Mouse (Mus musculus) left cerebral cortex, adult 6 months (tissue): ENCODE results near the gene Olfr1167. TPM values are rescaled to one million over a fixed set of nuclear protein-coding genes. Genes with fewer than 3 reads are reported as not detected.

Experiments
- long read RNA-seq, 2 experiments: library from polyadenylated mRNA; unstranded; transcript quantifications; one replicate each; pipeline ENCODE4 v2.0.0; 2019 to 2020
- polyA plus RNA-seq: library from polyadenylated mRNA; unstranded; fragments of <200 nt; fragmentation: Nextera tagmentation; gene quantifications from 2 replicates; pipeline ENCODE4 v1.2.3, GENCODE M21; 2021

Gene Olfr1167
- polyA plus RNA-seq: not detected in 2 replicates
- long read RNA-seq, experiment 1: 0 reads
- long read RNA-seq, experiment 2: 0 reads

DNA sequence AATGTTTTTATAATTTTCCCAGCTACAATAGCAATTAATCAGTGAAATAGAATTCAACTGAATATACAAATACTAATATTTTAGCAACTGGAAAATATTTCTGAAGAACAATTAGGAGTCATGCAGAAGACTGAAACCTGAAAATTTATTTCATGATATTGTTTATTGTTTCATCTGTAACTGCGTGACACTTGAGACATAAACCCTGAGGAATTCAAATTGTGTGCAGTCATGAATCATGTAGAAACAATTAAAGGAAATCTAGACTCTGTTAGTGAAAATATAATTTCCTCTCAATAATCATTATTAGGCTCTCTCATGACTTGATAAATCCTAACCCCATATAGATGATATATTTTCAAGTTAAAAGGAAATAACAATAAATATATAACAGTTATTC is at the start of gene Olfr1167:
Gene Olfr1167, minus strand, starts transcription at position 101 of the 400 bp plus-strand sequence.

DNA sequence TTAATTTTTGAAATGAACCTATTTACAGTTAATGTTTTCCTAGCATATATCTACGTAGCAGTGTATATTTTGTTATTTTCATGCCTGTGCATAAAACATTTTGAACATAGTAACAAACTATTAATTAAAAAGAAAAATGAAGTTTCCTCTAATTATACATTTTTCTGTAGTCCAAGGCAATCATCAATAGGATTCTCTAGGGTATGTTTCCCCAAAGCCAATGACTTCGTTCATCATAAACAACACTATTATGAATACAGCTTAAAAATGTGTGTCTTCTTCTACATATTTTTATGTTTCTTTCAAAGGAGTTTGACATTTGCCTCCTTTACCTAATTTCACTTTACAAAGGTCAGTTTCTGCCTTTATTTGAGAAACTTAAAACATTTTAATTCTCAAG is 26.6 kb upstream of the Olfr1167 start, which contains the start of gene Olfr1168:
Gene Olfr1168, plus strand, starts transcription at position 301 of the 400 bp plus-strand sequence.

DNA sequence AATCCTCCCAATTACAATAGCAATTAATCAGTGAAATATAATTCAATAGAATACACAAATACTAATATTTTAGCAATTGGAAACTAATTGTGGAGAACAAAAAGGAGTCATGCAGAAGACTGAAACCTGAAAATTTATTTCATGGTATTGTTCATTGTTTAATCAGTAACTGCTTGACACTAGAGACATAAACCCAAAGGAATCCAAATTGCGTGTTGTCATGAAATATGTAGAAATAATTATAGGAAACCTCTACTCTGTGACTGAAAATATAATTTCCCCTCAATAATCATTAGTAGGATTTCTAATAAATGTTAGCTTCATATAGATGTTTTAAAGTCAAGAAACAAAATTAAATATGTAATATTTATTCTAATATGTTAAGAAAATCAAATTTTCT is 26.8 kb downstream of the Olfr1167 start, which contains the start of gene Olfr1166:
Gene Olfr1166, minus strand, starts transcription at position 101 of the 400 bp plus-strand sequence.

Other genes with a start within 250 kb of the Olfr1167 start
- gene Olfr1155, start 210.1 kb downstream of the Olfr1167 start, polyA plus RNA-seq: not detected in 2 replicates
- not detected in 2 replicates for gene Olfr1156, start 202.1 kb downstream of the Olfr1167 start, polyA plus RNA-seq
- gene Olfr1157, start 186.9 kb downstream of the Olfr1167 start, polyA plus RNA-seq: not detected in 2 replicates
- gene Olfr74, start 180.5 kb downstream of the Olfr1167 start, polyA plus RNA-seq: not detected in 2 replicates
- not detected in 2 replicates for gene Olfr1158, start 165.1 kb downstream of the Olfr1167 start, polyA plus RNA-seq
- gene Olfr1160, start 146.9 kb downstream of the Olfr1167 start, polyA plus RNA-seq: not detected in 2 replicates
- not detected in 2 replicates for gene Olfr1161, start 132.4 kb downstream of the Olfr1167 start, polyA plus RNA-seq
- not detected in 2 replicates for gene Olfr73, start 117.5 kb downstream of the Olfr1167 start, polyA plus RNA-seq
- not detected in 2 replicates for gene Olfr1162, start 104.1 kb downstream of the Olfr1167 start, polyA plus RNA-seq
- gene Olfr1163, start 83.4 kb downstream of the Olfr1167 start, polyA plus RNA-seq: not detected in 2 replicates
- gene Olfr1164, start 61.2 kb downstream of the Olfr1167 start, polyA plus RNA-seq: not detected in 2 replicates
- not detected in 2 replicates for gene Olfr1166, start 26.9 kb downstream of the Olfr1167 start, polyA plus RNA-seq
- gene Olfr1168, start 26.7 kb upstream of the Olfr1167 start, polyA plus RNA-seq: not detected in 2 replicates
- not detected in 2 replicates for gene Olfr1170, start 73.1 kb upstream of the Olfr1167 start, polyA plus RNA-seq
- gene Olfr1173, start 124.7 kb upstream of the Olfr1167 start, polyA plus RNA-seq: not detected in 2 replicates
- not detected in 2 replicates for gene Olfr1174-ps, start 159.9 kb upstream of the Olfr1167 start, polyA plus RNA-seq
- gene Olfr1175-ps, start 172.0 kb upstream of the Olfr1167 start, polyA plus RNA-seq: not detected in 2 replicates
- not detected in 2 replicates for gene Olfr1176, start 181.5 kb upstream of the Olfr1167 start, polyA plus RNA-seq
- gene Olfr1177-ps, start 191.3 kb upstream of the Olfr1167 start, polyA plus RNA-seq: not detected in 2 replicates
- not detected in 2 replicates for gene Olfr1178, start 231.9 kb upstream of the Olfr1167 start, polyA plus RNA-seq